Mouse (Mus musculus) midbrain, postnatal 0 days (tissue): ENCODE measurements around the gene Fam71f1. TPM values are rescaled to one million over a fixed set of nuclear protein-coding genes. Genes with fewer than 3 reads are reported as not detected.

ENCODE experiments used
- ATAC-seq: fragments of 200-750 bp; cut with Nextera tagmentation; 2 replicates; pipeline ENCODE4 v1.8.0; 2017; ENCODE audit warnings: moderate number of reproducible peaks, mild to moderate bottlenecking, moderate TSS enrichment, moderate library complexity; ENCODE audit not compliant: low FRiP score
- DNase-seq: peaks from one replicate; pipeline ENCODE4 v3.0.0-alpha.2; 2015; ENCODE audit warnings: low spot score
- H3K27ac ChIP-seq: fragments of 300-500 bp; sonication (generic); 2 replicates; pipeline ENCODE4 v1.5.1; 2014; ENCODE audit warnings: low read depth, mild to moderate bottlenecking, low read length, mixed read lengths
- H3K27me3 ChIP-seq: fragments of 300-500 bp; sonication (generic); 2 replicates; pipeline ENCODE4 v1.6.1; 2014; ENCODE audit warnings: low read length, control low read depth, mixed read lengths; ENCODE audit not compliant: insufficient read depth
- H3K36me3 ChIP-seq: fragments of 300-500 bp; sonication (generic); 2 replicates; pipeline ENCODE4 v1.6.1; 2014; ENCODE audit warnings: low read length, control low read depth, mixed read lengths; ENCODE audit not compliant: insufficient read depth
- H3K4me1 ChIP-seq: fragments of 300-500 bp; sonication (generic); 2 replicates; pipeline ENCODE4 v1.6.1; 2014; ENCODE audit warnings: mild to moderate bottlenecking, control low read depth, antibody characterized with exemption, low read length, mixed read lengths; ENCODE audit not compliant: insufficient read depth
- H3K4me2 ChIP-seq: fragments of 300-500 bp; sonication (generic); 2 replicates; pipeline ENCODE4 v1.6.1; 2014; ENCODE audit warnings: low read depth, mild to moderate bottlenecking, low read length, mixed read lengths; ENCODE audit not compliant: poor library complexity, severe bottlenecking
- H3K4me3 ChIP-seq: fragments of 300-500 bp; sonication (generic); 2 replicates; pipeline ENCODE4 v1.5.1; 2014; ENCODE audit warnings: low read depth, mild to moderate bottlenecking, low read length, moderate library complexity
- H3K9ac ChIP-seq: fragments of 300-500 bp; sonication (generic); replicated peaks from 2 replicates; pipeline ENCODE4 v1.6.1; 2014; ENCODE audit warnings: mild to moderate bottlenecking, low read length, moderate library complexity, mixed read lengths; ENCODE audit not compliant: poor library complexity, severe bottlenecking
- H3K9me3 ChIP-seq: fragments of 300-500 bp; sonication (generic); 2 replicates; pipeline ENCODE4 v1.6.1; 2016; ENCODE audit warnings: low read length, control low read depth
- CTCF ChIP-seq: IDR thresholded peaks from 2 replicates; pipeline ENCODE4 v1.5.1; 2016; ENCODE audit warnings: antibody characterized with exemption, mild to moderate bottlenecking
- WGBS: fragments of 180-500 bp; shearing (Covaris S2); extraction: QIAGEN DNeasy Blood & Tissue Kit; methylation state at CpG from one replicate; pipeline ENCODE4 v1.1.7; 2014; 5-methylcytosine and 5-hydroxymethylcytosine counted together
- polyA plus RNA-seq: library from polyadenylated mRNA; unstranded; fragments of >200 nt; fragmentation: Nextera tagmentation; extraction: Ambion mirVana; gene quantifications from 2 replicates; pipeline ENCODE4 v1.2.1, GENCODE M21; 2015
- total RNA-seq: library from RNA; depleted of rRNA; stranded (reverse); fragments of >200 nt; gene quantifications from 2 replicates; pipeline ENCODE4 v1.2.3, GENCODE M21; 2014

Gene Fam71f1
- total and polyA plus RNA-seq, 2 experiments from 2014 or later, result not detected

- H3K27me3 ChIP-seq, result no peaks in the 10 kb centered on the region
- DNase-seq (no peak), ATAC-seq (no peak)
- H3K36me3 ChIP-seq, result peaks cover 11% of the 10 kb centered on the region; the same call in 1 of the 2 replicates
- TF ChIP-seq CTCF, result no peak
- H3K9ac ChIP-seq, result no peak overlapping the region
- WGBS, result 90% methylated on average over 6 of the region's 6 CpGs
- H3K4me1 ChIP-seq, result 0 out of 2 replicates have a peak, but pooled peaks cover 2% of the 10 kb centered on the region
- no peak overlapping the region for H3K27ac ChIP-seq
- no peak overlapping the region for H3K4me3 ChIP-seq
- H3K4me2 ChIP-seq, result no peak overlapping the region
- H3K9me3 ChIP-seq, result no peaks in the 10 kb centered on the region
Measured at GRCm38 (mm10) chr6:29360211-29360610, 41.3 kb downstream of the Fam71f1 start.

GRCm38 (mm10) chr6:29362246-29363128 lies 43.5 kb downstream of the Fam71f1 start:
- TF ChIP-seq CTCF, result peak; percentile 71
- H3K27ac ChIP-seq, result no peak overlapping the region
- peak; percentile 42 for DNase-seq

GRCm38 (mm10) chr6:29363129-29363515 lies 44.2 kb downstream of the Fam71f1 start:
- H3K36me3 ChIP-seq, result peaks cover 14% of the 10 kb centered on the region; the same call in 1 of the 2 replicates
- no peak for TF ChIP-seq CTCF
- H3K9me3 ChIP-seq, result no peaks in the 10 kb centered on the region
- ATAC-seq (no peak), DNase-seq (no peak)
- no peak overlapping the region for H3K9ac ChIP-seq
- H3K4me3 ChIP-seq, result no peak overlapping the region
- H3K4me2 ChIP-seq, result no peak overlapping the region
- 0 out of 2 replicates have a peak, but pooled peaks cover 2% of the 10 kb centered on the region for H3K4me1 ChIP-seq
- WGBS, result 73% methylated on average over 3 of the region's 3 CpGs
- no peaks in the 10 kb centered on the region for H3K27me3 ChIP-seq
- H3K27ac ChIP-seq, result no peak overlapping the region

More at GRCm38 (mm10) chr6:29362246-29363128, 43.5 kb downstream of the Fam71f1 start:
- Histone ChIP-seq H3K36me3 (peaks cover 15% of the 10 kb centered on the region; the same call in 1 of the 2 replicates), H3K9ac (no peak overlapping the region), H3K4me1 (0 out of 2 replicates have a peak, but pooled peaks cover 2% of the 10 kb centered on the region), H3K4me3 (no peak overlapping the region), H3K9me3 (no peaks in the 10 kb centered on the region), H3K27me3 (no peaks in the 10 kb centered on the region), H3K4me2 (no peak overlapping the region)
- ATAC-seq, result no peak
- WGBS, result 49% methylated on average over 7 of the region's 7 CpGs

- H3K9ac ChIP-seq, result no peak overlapping the region
- no peak overlapping the region for H3K4me3 ChIP-seq
- no peak for ATAC-seq
- H3K27me3 ChIP-seq, result no peaks in the 10 kb centered on the region
- no peak for DNase-seq
- 0 out of 2 replicates have a peak, but pooled peaks cover 2% of the 10 kb centered on the region for H3K4me1 ChIP-seq
- H3K36me3 ChIP-seq, result peaks cover 14% of the 10 kb centered on the region; the same call in 1 of the 2 replicates
- no peak for TF ChIP-seq CTCF
- H3K9me3 ChIP-seq, result no peaks in the 10 kb centered on the region
- no peak overlapping the region for H3K4me2 ChIP-seq
- no peak overlapping the region for H3K27ac ChIP-seq
- 92% methylated on average over 1 of the region's 1 CpGs for WGBS
Measured at GRCm38 (mm10) chr6:29365277-29365676, 46.3 kb downstream of the Fam71f1 start.

GRCm38 (mm10) chr6:29377386-29377785 lies 58.4 kb downstream of the Fam71f1 start:
- no peaks in the 10 kb centered on the region for H3K4me1 ChIP-seq
- H3K4me3 ChIP-seq, result no peak overlapping the region

GRCm38 (mm10) chr6:29378678-29379077 lies 59.7 kb downstream of the Fam71f1 start:
- ATAC-seq (no peak), DNase-seq (no peak)
- H3K36me3 ChIP-seq, result peaks cover 33% of the 10 kb centered on the region
- no peaks in the 10 kb centered on the region for H3K9me3 ChIP-seq
- TF ChIP-seq CTCF, result no peak
- 95% methylated on average over 10 of the region's 10 CpGs for WGBS
- H3K4me3 ChIP-seq, result no peak overlapping the region
- no peak overlapping the region for H3K4me2 ChIP-seq
- no peaks in the 10 kb centered on the region for H3K4me1 ChIP-seq
- H3K27ac ChIP-seq, result no peak overlapping the region
- no peaks in the 10 kb centered on the region for H3K27me3 ChIP-seq
- H3K9ac ChIP-seq, result no peak overlapping the region

More at GRCm38 (mm10) chr6:29377386-29377785, 58.4 kb downstream of the Fam71f1 start:
- 97% methylated on average over 4 of the region's 4 CpGs for WGBS
- DNase-seq, result no peak
- no peak overlapping the region for H3K27ac ChIP-seq
- H3K27me3 ChIP-seq, result no peaks in the 10 kb centered on the region
- H3K36me3 ChIP-seq, result peaks cover 40% of the 10 kb centered on the region
- H3K9ac ChIP-seq, result no peak overlapping the region
- no peak for TF ChIP-seq CTCF
- no peak for ATAC-seq
- no peak overlapping the region for H3K4me2 ChIP-seq
- H3K9me3 ChIP-seq, result no peaks in the 10 kb centered on the region
